Mouse (Mus musculus) CH12.LX (cell line): ENCODE data around the gene Mgat5b.

Experiments used
- CTCF ChIP-seq, 2 experiments: IDR thresholded peaks in 1 of 2; conservative IDR thresholded peaks in 1 of 2; 2 replicates each; pipeline ENCODE4 v1.5.1; 2011 to 2012; ENCODE audit warnings: low read depth in 2 of 2, low read length in 2 of 2, improper control_type of control experiment in 1 of 2, inconsistent platforms in 1 of 2, mild to moderate bottlenecking in 1 of 2, moderate library complexity in 1 of 2
- E2F4 ChIP-seq: IDR thresholded peaks from 2 replicates; pipeline ENCODE4 v1.6.1; 2011; ENCODE audit warnings: low read depth, low read length, improper control_type of control experiment; ENCODE audit not compliant: insufficient replicate concordance
- ELF1 ChIP-seq: IDR thresholded peaks from 2 replicates; pipeline ENCODE4 v1.6.1; 2014; ENCODE audit warnings: low read depth, mild to moderate bottlenecking, inconsistent platforms, low read length, improper control_type of control experiment
- EP300 ChIP-seq: IDR thresholded peaks from 2 replicates; pipeline ENCODE4 v1.6.1; 2011; ENCODE audit warnings: low read length, improper control_type of control experiment
- HCFC1 ChIP-seq: IDR thresholded peaks from 2 replicates; pipeline ENCODE4 v1.6.1; 2012; ENCODE audit warnings: low read depth, mild to moderate bottlenecking, inconsistent platforms, low read length, improper control_type of control experiment
- IRF4 ChIP-seq: IDR thresholded peaks from 2 replicates; pipeline ENCODE4 v1.6.1; 2014; ENCODE audit warnings: low read depth, mild to moderate bottlenecking, inconsistent platforms, low read length, improper control_type of control experiment
- JUND ChIP-seq: conservative IDR thresholded peaks from 2 replicates; pipeline ENCODE4 v1.6.1; 2011; ENCODE audit warnings: low read depth, low read length, improper control_type of control experiment
- KAT2A ChIP-seq: IDR thresholded peaks from 2 replicates; pipeline ENCODE4 v1.6.1; 2012; ENCODE audit warnings: low read length, improper control_type of control experiment, inconsistent platforms; ENCODE audit not compliant: insufficient replicate concordance
- POLR2A ChIP-seq: IDR thresholded peaks from 2 replicates; pipeline ENCODE4 v1.6.1; 2011; ENCODE audit warnings: low read depth, mild to moderate bottlenecking, improper control_type of control experiment, low read length
- SIN3A ChIP-seq: IDR thresholded peaks from 2 replicates; pipeline ENCODE4 v1.6.1; 2012; ENCODE audit warnings: low read length, improper control_type of control experiment, inconsistent platforms
- ZKSCAN1 ChIP-seq: IDR thresholded peaks from 2 replicates; pipeline ENCODE4 v1.6.1; 2012; ENCODE audit warnings: low read depth, inconsistent platforms, low read length, improper control_type of control experiment, borderline replicate concordance

DNA sequence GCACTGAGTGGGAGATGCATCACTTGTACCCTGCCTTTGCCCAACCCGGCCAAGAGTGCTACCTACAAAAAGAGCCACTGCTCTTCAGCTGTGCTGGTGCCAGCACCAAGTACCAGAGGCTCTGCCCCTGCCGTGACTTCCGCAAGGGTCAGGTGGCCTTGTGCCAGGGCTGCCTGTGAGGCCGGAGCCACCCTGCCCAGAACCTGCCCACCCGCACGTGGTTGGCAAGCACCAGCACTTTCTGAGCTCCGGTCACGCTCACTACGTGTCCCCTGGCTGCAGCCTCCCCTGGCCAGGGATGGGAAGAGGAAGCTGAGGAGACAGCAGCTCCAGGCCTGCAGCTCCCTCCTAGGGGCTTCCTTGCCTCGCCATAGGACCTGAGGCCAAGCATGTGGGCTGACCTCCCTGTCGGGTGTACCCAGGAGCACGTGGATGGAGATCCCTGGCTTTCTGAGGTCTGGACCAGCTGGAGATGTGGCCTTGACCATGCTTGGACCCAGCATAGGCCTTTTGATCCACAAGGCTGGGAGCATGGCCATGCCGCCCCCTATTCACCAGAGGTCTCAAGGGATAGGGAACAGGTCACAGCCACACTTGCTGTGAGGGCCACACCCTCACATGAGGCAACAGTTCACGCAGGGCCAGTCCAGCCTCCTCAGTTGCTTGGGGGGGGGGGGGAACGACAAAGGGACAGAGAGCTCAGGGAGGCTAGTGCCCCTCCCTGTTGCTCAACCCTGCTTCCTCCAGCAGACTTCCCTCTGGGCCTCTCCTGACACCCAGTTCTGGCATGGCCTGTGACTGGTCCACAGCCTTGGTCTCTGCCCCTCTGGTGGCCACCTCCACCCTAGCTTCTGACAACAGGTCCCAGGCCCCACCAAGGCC is 67.1 kb downstream of the Mgat5b start:
- TF ChIP-seq POLR2A (no peak), CTCF (conservative IDR thresholded peaks at IDR 0.05 in 1 of 2, IDR thresholded peaks at IDR 0.05 in 1 of 2; ENCODE audit: low read depth in 2 of 2, low read length in 2 of 2) (no peak), EP300 (no peak), HCFC1 (no peak), SIN3A (no peak), IRF4 (no peak), E2F4 (no peak), ZKSCAN1 (no peak), KAT2A (no peak), JUND (no peak), ELF1 (no peak)
